ENCODE assay signal across 8 mouse cellular contexts in the genomic region with DNA sequence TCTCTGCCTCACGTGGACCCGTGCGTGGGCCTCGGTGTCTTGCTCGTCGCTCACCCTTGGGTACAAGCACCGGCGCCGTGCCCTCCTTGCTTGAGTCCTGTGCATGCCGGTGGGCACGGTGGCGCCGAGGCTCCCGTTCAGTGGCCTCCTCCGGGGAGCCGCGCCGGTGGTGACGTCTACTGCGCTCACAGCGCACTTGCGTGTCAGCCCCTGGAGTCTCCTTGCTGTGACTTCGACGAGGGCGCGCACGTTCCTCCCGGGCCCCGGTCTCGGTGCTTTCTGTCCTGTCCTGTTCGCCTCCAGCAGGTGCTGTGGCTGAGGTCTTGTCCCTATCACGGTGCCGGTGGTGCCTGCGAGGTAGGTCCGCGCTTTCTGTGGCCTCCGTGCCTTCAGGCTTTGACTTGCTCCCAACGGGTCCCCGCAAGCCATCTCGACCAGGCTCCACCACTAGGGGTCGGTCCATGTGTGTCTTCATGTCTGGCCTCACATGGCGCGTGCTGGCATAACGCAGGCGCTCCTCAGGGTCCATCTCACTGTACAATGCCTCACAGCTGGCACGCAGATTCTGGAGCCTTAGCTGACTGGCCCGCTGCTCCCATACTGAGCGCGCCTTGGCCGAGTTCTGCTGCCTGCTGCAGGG.
A peak's percentile ranks its signal among the peaks of the same experiment; 100 is the strongest.
DNase-seq lines count a peak whose midpoint lies in the region; ATAC-seq lines count a peak whose summit lies in the region.

No protein-coding gene starts in this region.

- H3K27ac ChIP-seq in forebrain, embryonic 16.5 days (ENCODE audit: low read length) = no peak overlapping the region
- no peak overlapping the region for H3K27ac ChIP-seq in intestine, embryonic 14.5 days (ENCODE audit: low read depth)
- no peak overlapping the region for H3K27ac ChIP-seq in midbrain, embryonic 15.5 days

- H3K4me1 ChIP-seq in forebrain, embryonic 16.5 days (replicated peaks; ENCODE audit: control insufficient read depth, insufficient read depth, low read length) = peaks cover 4% of the 10 kb centered on the region
- no peaks in the 10 kb centered on the region for H3K4me1 ChIP-seq in intestine, embryonic 14.5 days (replicated peaks; ENCODE audit: control insufficient read depth, insufficient read depth, low read length)
- peaks cover 3% of the 10 kb centered on the region; the same call in 1 of the 2 replicates for H3K4me1 ChIP-seq in midbrain, embryonic 15.5 days

- no peak overlapping the region for H3K9ac ChIP-seq in forebrain, embryonic 16.5 days (replicated peaks; ENCODE audit: low read depth, low read length)
- no peak overlapping the region for H3K9ac ChIP-seq in intestine, embryonic 14.5 days (ENCODE audit: low read length)
- H3K9ac ChIP-seq in midbrain, embryonic 15.5 days = no peak overlapping the region

- peaks cover 2% of the 10 kb centered on the region; the same call in 1 of the 2 replicates for H3K36me3 ChIP-seq in forebrain, embryonic 16.5 days (ENCODE audit: control insufficient read depth, insufficient read depth)
- no peaks in the 10 kb centered on the region for H3K36me3 ChIP-seq in intestine, embryonic 14.5 days (ENCODE audit: control insufficient read depth, insufficient read depth, low read length)
- H3K36me3 ChIP-seq in midbrain, embryonic 15.5 days (replicated peaks) = peaks cover 12% of the 10 kb centered on the region
- no peaks in the 10 kb centered on the region for H3K36me3 ChIP-seq in splenic B cell, adult 2 months (ENCODE audit: control insufficient read depth, insufficient read depth, low read length, poor library complexity, severe bottlenecking)

- DNase-seq in CD4-positive, CD25-positive, alpha-beta regulatory T cell, adult 2 months (ENCODE audit: low read depth, low spot score) = peak; percentile 54
- DNase-seq in adrenal gland, postnatal 36 days = peak; percentile 19 to 29
- peak; percentile 82 for DNase-seq in intestine, embryonic 14.5 days (ENCODE audit: low spot score)
- peak; percentile 48 for DNase-seq in liver
- DNase-seq in splenic B cell, adult 2 months (ENCODE audit: low read depth, low spot score) = peak; percentile 45

- peak overlapping the region; percentile 14 for H3K4me3 ChIP-seq in forebrain, embryonic 16.5 days (replicated peaks; ENCODE audit: low read length)
- peak overlapping the region; percentile 20; the same call in 1 of the 2 replicates for H3K4me3 ChIP-seq in intestine, embryonic 14.5 days (ENCODE audit: low read depth, low read length)
- no peak overlapping the region for H3K4me3 ChIP-seq in midbrain, embryonic 15.5 days

- no peak for ATAC-seq in CD4-positive, CD25-positive, alpha-beta regulatory T cell, adult 4 months
- ATAC-seq in forebrain, embryonic 16.5 days = peak; percentile 72
- ATAC-seq in intestine, embryonic 14.5 days (replicated peaks; ENCODE audit: low FRiP score, low TSS enrichment, low read depth) = peak; percentile 77
- ATAC-seq in midbrain, embryonic 15.5 days (replicated peaks) = peak; percentile 66

- H3K9me3 ChIP-seq in forebrain, embryonic 16.5 days (ENCODE audit: control insufficient read depth, low read length) = no peaks in the 10 kb centered on the region
- no peaks in the 10 kb centered on the region for H3K9me3 ChIP-seq in intestine, embryonic 14.5 days (ENCODE audit: control insufficient read depth, low read length)
- H3K9me3 ChIP-seq in midbrain, embryonic 15.5 days = no peaks in the 10 kb centered on the region

- H3K27me3 ChIP-seq in forebrain, embryonic 16.5 days (replicated peaks; ENCODE audit: control insufficient read depth, insufficient read depth, low read length) = no peaks in the 10 kb centered on the region
- no peaks in the 10 kb centered on the region; the same call in none of the 2 replicates for H3K27me3 ChIP-seq in intestine, embryonic 14.5 days (replicated peaks; ENCODE audit: control insufficient read depth, insufficient read depth, low read length)
- H3K27me3 ChIP-seq in midbrain, embryonic 15.5 days (replicated peaks) = no peaks in the 10 kb centered on the region
- H3K27me3 ChIP-seq in splenic B cell, adult 2 months (ENCODE audit: control insufficient read depth, insufficient read depth, low read length, poor library complexity, severe bottlenecking) = no peaks in the 10 kb centered on the region

- WGBS in forebrain, embryonic 16.5 days = 23% methylated on average over 50 of the region's 50 CpGs
- 27% methylated on average over 50 of the region's 50 CpGs for WGBS in intestine, embryonic 14.5 days
- 33% methylated on average over 50 of the region's 50 CpGs for WGBS in midbrain, embryonic 15.5 days

- H3K4me2 ChIP-seq in forebrain, embryonic 16.5 days (ENCODE audit: low read length) = peak overlapping the region; percentile 36
- peak overlapping the region; percentile 46 for H3K4me2 ChIP-seq in intestine, embryonic 14.5 days (ENCODE audit: low read length)
- H3K4me2 ChIP-seq in midbrain, embryonic 15.5 days = peak overlapping the region; percentile 29

Comparison
In these comparisons a context has a peak if more than half of its experiments do, and no peak if none do; other contexts are left out.
1. DNase-seq: peak in every context shown above with its lines; median percentile 82 in intestine, embryonic 14.5 days; 54 in CD4-positive, CD25-positive, alpha-beta regulatory T cell, adult 2 months; 48 in liver; 45 in splenic B cell, adult 2 months; 24 in adrenal gland, postnatal 36 days.